Mouse (Mus musculus): Measurements from ENCODE around the gene Zbtb49. TPM values are rescaled to one million over a fixed set of nuclear protein-coding genes. Genes with fewer than 3 reads are reported as not detected.

Zbtb49 gene
- polyA plus RNA-seq, 1 experiment from 2014 or later = 9.2 TPM

DNA sequence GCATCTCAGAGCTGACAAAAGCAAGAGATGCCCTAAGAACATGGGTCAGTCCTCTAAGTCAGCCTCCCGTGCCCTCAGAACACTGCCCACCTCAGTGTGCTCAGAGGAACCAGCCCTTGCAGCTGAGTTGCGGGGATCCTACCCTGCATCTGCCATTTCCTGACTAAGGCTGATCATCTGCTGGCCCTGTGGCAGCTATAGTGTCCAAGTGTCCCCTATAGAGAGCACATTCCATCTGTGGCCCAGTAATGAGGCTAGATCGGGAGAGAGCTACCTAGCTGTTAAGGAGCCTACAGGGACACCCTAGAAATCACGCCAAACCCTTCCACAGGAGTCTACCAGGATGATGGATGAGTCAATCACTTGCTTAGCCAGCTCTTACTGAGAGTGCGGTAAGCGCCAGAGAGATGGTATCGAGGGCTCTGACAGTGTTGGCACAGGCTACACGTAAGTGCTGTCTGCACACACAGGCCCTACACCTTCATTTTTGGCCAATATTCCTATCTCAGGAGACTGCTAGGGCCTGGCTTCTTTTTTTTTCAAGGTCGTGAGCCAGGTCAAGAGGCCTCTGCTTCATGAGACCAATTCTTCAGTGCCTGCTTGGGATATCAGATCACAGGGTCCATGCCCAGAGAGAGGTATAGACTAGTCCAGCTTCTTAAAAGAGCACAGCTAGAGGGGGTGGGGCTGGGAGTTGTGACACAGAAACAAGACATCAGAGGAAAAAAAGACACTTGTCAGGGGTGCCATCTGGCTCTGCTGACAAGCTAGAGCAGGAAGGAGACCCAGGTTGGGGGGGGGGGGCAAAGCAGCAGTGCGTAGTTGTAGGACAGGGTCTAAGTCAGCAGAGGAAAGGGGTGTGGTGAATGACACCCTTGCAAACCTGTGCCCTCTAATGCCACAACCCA lies 67.8 kb downstream of the Zbtb49 start:
- no peak overlapping the region for H3K4me3 ChIP-seq (ENCODE audit: low read depth, low read length)
- ATAC-seq (replicated peaks; ENCODE audit: low FRiP score) (no peak), DNase-seq (ENCODE audit: low spot score) (no peak)
- no peaks in the 10 kb centered on the region for H3K4me1 ChIP-seq (replicated peaks; ENCODE audit: control insufficient read depth, insufficient read depth, low read length)
- H3K27ac ChIP-seq (ENCODE audit: low read depth, low read length) = no peak overlapping the region
- WGBS = 80% methylated on average over 10 of the region's 10 CpGs
- peaks cover 7% of the 10 kb centered on the region for H3K27me3 ChIP-seq (replicated peaks; ENCODE audit: control insufficient read depth, insufficient read depth, low read length)
- no peak overlapping the region for H3K4me2 ChIP-seq
- no peaks in the 10 kb centered on the region for H3K9me3 ChIP-seq (ENCODE audit: control insufficient read depth, low read length)
- no peaks in the 10 kb centered on the region for H3K36me3 ChIP-seq (ENCODE audit: control insufficient read depth, insufficient read depth, low read length)
- no peak overlapping the region for H3K9ac ChIP-seq (ENCODE audit: low read depth, low read length)

DNA sequence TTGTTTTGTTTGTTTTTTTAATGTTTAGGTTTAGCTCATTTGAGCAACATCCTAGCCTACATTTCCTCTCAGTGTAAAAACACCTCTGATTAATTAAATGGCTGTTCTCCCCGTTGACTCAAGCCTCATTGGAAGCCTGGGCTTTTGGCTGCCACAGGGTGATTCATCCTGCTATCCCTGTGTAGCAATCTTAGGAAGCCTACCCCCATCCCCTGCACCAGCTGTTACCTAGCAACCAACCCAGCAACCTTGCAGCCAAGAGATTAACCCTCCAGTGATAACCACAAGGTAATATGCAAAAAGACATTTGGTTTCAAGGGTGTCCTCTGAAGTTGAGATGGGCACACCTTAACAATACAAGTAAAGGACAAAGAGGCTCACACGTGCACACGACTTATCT lies 69.0 kb downstream of the Zbtb49 start:
- Histone ChIP-seq H3K36me3 (ENCODE audit: control insufficient read depth, insufficient read depth, low read length) (no peaks in the 10 kb centered on the region), H3K4me1 (replicated peaks; ENCODE audit: control insufficient read depth, insufficient read depth, low read length) (no peaks in the 10 kb centered on the region), H3K27me3 (replicated peaks; ENCODE audit: control insufficient read depth, insufficient read depth, low read length) (no peaks in the 10 kb centered on the region), H3K4me2 (no peak overlapping the region), H3K9me3 (ENCODE audit: control insufficient read depth, low read length) (no peaks in the 10 kb centered on the region), H3K27ac (ENCODE audit: low read depth, low read length) (no peak overlapping the region), H3K9ac (ENCODE audit: low read depth, low read length) (no peak overlapping the region), H3K4me3 (ENCODE audit: low read depth, low read length) (no peak overlapping the region)
- DNase-seq (ENCODE audit: low spot score) (no peak), ATAC-seq (replicated peaks; ENCODE audit: low FRiP score) (no peak)
- 65% methylated on average over 3 of the region's 3 CpGs for WGBS

DNA sequence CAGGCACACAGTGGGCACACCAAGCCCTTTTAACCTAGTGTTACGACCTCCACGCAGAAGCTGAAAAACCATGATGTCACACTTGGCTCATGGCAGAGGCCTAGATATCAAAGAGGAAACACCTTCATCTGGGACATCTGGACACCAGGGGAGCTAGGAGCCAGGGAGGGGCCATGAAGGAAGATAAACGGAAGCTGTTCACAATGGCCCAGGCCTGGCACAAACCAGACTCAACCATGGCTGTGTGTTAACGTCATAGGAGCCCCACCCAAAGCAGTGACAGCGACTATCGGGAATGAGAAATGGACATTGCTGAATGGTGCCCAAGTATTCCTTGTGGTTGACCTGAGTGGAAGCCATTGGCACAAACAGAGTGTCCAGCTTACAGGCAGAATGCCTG lies 73.7 kb downstream of the Zbtb49 start:
- ATAC-seq (replicated peaks; ENCODE audit: low FRiP score) (no peak), DNase-seq (ENCODE audit: low spot score) (no peak)
- Histone ChIP-seq H3K27me3 (replicated peaks; ENCODE audit: control insufficient read depth, insufficient read depth, low read length) (no peaks in the 10 kb centered on the region), H3K9ac (ENCODE audit: low read depth, low read length) (no peak overlapping the region), H3K9me3 (ENCODE audit: control insufficient read depth, low read length) (no peaks in the 10 kb centered on the region), H3K4me1 (replicated peaks; ENCODE audit: control insufficient read depth, insufficient read depth, low read length) (no peaks in the 10 kb centered on the region), H3K4me2 (no peak overlapping the region), H3K27ac (ENCODE audit: low read depth, low read length) (no peak overlapping the region), H3K4me3 (ENCODE audit: low read depth, low read length) (no peak overlapping the region), H3K36me3 (ENCODE audit: control insufficient read depth, insufficient read depth, low read length) (no peaks in the 10 kb centered on the region)
- WGBS = 78% methylated on average over 6 of the region's 6 CpGs

DNA sequence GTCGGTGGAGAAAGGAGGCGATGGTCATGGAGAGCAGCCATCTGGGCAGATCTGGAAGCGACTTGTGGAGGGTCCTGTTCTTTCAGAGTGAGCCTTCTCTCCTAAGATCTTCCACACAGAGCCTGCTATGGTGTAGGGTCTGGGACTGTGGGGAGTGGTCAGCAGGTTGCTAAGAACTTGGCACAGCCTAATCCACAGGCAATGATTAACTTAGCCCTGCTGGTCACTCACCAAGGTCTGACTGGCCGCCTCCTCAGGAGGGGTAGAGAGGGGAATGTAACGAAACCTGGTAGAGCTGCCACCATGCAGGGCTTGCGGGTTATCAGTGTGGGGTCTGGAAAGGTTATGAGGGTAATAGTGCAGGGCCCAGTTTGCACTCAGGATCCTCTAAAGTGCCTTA lies 79.4 kb downstream of the Zbtb49 start:
- no peak overlapping the region for H3K9ac ChIP-seq (ENCODE audit: low read depth, low read length)
- DNase-seq (ENCODE audit: low spot score) (no peak), ATAC-seq (replicated peaks; ENCODE audit: low FRiP score) (no peak)
- no peaks in the 10 kb centered on the region for H3K27me3 ChIP-seq (replicated peaks; ENCODE audit: control insufficient read depth, insufficient read depth, low read length)
- H3K9me3 ChIP-seq (ENCODE audit: control insufficient read depth, low read length) = no peaks in the 10 kb centered on the region
- WGBS = 88% methylated on average over 6 of the region's 6 CpGs
- no peak overlapping the region for H3K27ac ChIP-seq (ENCODE audit: low read depth, low read length)
- H3K36me3 ChIP-seq (ENCODE audit: control insufficient read depth, insufficient read depth, low read length) = no peaks in the 10 kb centered on the region
- H3K4me1 ChIP-seq (replicated peaks; ENCODE audit: control insufficient read depth, insufficient read depth, low read length) = no peaks in the 10 kb centered on the region
- H3K4me3 ChIP-seq (ENCODE audit: low read depth, low read length) = no peak overlapping the region
- H3K4me2 ChIP-seq = no peak overlapping the region

Other genes with a start within 250 kb of the Zbtb49 start
- 29.5 and 30.1 TPM in 2 replicates for gene Stx18, start 181.7 kb downstream of the Zbtb49 start, polyA plus RNA-seq (2014; fragmentation: Nextera tagmentation; extraction: Ambion mirVana)
- gene Nsg1, start 60.5 kb downstream of the Zbtb49 start, polyA plus RNA-seq (2014; fragmentation: Nextera tagmentation; extraction: Ambion mirVana) = 5.6 and 7.8 TPM in 2 replicates
- gene Lyar, start within 50 bp of the Zbtb49 start, polyA plus RNA-seq (2014; fragmentation: Nextera tagmentation; extraction: Ambion mirVana) = 211 and 221 TPM in 2 replicates
- 63.1 and 64.9 TPM in 2 replicates for gene Tmem128, start 39.7 kb upstream of the Zbtb49 start, polyA plus RNA-seq (2014; fragmentation: Nextera tagmentation; extraction: Ambion mirVana)
- gene Otop1, start 55.5 kb upstream of the Zbtb49 start, polyA plus RNA-seq (2014; fragmentation: Nextera tagmentation; extraction: Ambion mirVana) = not detected in 2 replicates
- not detected in 2 replicates for gene Drd5, start 98.9 kb upstream of the Zbtb49 start, polyA plus RNA-seq (2014; fragmentation: Nextera tagmentation; extraction: Ambion mirVana)